Mouse (Mus musculus) right cerebral cortex, adult 2 months (tissue): ENCODE results near the gene Cyct.

Source experiments
- DNase-seq, 2 experiments: peaks; one replicate each; pipeline ENCODE4 v3.0.0; 2021 to 2022; ENCODE audit warnings: low spot score in 2 of 2

Gene Cyct

DNA sequence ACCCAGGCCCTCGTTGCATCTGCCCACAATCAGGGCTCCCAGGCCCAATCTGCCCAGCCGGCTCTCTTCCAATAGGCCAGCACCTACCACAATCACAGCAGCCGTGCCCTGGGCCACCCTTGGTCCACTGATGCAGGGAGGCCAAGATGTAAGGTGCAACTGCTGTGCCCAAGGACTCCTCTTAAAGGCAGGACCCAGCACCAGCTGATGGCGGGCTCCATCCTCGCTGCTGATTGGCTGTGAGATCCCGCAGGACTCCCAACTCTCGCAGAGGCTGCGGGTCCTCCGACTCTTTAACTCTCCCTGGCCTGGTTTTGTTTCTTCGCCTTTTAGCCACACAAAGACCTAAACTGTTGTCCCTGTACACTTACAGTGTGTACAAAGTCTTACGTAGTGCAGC is at the start of gene Cyct:
Gene Cyct (minus strand): TSS at position 225 of the 400 bp plus-strand sequence.
- DNase-seq, result no peak

DNA sequence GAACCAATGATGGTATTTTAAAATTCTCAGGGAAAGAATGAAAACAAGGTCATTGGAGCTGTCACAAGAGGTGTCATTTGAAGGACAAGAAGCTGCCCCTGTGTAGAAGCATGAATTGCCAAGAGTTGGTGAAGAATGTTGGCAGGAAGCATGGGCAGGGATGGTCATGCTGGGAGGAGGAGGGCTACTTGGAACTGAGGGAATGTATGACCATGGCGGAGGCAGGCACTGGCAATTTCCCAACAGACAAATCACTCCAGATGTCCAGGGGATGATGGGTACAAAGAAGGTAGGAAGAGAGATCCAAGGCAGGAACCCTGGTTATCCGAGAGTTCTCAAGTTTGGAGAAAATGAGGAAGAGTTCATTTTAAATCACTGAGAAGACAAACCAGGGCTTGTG is 49.7 kb upstream of the Cyct start:
- DNase-seq, result no peak

DNA sequence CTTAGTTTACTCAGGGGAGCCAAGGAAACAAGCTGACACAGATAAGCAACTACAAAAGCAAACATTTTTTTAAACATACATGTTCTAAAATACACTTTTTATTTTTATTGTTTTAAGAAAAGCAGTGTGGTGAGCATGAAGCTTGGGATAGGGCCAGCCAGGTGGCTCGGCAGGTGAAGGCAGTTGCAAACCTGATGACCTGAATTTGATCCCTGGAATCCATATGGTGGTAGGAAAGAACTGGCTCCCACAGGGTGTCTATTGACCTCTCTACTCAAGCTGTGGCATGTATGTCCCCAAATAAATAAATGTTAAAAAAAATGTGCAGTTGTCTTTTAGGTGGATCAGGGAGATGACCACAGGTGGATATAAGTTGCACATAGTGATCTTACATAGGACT is 49.3 kb upstream of the Cyct start:
- no peak for DNase-seq

DNA sequence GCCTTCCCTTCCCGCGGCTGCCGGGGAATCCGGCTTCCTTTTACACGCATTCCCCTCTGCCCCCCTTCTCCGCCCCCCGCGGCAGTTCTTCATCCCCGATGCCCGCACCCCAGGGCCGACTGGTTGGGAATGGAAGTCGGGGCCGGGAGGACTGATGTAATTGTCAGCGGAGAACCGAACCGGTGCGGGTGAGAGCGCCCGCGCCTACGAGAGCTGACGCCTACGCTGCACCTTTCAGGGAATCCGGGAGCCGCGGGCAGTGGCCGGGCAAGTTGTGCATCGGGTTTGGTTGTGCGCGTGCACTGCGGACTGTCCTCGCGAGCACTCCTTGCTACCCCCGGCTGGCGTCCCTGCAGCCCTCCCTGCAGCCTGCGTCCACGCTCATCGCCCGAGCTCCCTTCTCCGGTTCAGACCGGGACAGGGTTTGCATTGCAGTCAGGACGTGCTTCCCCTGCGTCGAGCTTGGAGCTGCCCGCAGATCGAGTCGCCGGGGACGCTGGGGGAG is 46.7 kb upstream of the Cyct start:
- peak; percentile 67 to 76 for DNase-seq

DNA sequence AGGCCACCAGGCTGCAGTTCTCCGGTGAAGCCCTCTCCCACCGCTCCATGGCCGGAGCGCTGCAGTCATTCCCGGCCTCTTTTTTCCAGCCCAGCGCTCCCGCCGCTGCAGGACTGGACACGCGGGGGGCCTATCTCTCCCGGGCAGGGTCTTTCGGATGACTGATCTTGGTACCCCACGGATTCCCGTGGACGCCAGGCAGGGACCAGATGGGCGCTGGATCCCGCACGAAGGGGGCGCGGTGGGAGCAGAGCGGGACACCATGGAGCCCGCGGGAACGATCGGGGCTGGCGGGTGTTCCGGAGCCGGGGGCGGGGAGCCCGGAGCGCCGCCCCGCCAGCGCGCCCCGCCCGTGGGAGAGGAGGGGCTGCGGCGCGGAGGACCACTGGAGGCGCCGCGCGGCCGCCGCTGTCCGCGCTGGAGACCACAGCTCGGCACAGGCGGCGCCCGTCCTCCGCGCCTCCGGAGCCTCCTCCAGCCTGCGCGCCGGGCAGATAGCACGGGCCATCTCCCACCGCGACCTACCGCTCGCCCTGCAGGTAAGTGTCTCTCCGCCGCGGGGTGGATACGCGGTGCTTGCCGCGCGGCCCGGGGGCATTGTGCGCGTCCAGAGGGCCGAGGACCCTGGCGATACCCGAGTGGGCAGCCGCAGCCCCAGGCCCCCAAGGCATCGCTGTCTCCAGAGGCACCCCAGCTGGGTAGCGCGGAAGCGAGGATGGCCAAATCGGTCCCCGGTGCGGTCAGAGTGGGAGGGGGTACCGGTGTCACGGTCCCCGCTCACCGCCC is 46.1 kb upstream of the Cyct start, which contains the start of gene Osbpl6:
Gene Osbpl6 (plus strand): TSS at position 358 of the 786 bp plus-strand sequence.
- DNase-seq, result peak; percentile 70

DNA sequence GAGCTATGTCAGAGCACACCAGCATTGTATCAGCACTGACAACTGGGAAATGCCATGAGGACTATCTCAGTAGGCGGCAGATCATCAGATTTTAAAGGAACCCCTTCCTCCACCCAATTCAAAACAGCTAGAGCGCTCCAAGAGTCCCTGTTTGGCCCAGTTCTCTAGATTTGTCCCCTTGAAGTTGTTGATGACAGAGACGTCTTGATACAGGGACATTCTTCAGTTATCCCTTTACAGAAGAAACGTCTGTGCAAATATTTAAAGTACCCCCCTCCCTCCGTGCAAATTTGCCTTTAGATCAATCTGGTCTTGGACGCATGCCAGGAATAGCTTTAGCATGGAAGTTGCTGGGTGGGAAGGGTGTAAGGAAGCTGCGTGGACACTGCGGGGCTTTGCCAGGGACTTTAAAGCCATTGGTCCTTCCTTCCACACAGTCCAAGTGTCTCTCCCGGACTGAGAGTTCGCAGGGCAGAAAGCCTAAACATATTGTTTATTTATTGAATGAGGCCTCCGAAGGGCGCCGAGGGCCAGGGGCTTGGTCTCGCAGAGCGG is 45.4 kb upstream of the Cyct start:
- DNase-seq, result no peak

DNA sequence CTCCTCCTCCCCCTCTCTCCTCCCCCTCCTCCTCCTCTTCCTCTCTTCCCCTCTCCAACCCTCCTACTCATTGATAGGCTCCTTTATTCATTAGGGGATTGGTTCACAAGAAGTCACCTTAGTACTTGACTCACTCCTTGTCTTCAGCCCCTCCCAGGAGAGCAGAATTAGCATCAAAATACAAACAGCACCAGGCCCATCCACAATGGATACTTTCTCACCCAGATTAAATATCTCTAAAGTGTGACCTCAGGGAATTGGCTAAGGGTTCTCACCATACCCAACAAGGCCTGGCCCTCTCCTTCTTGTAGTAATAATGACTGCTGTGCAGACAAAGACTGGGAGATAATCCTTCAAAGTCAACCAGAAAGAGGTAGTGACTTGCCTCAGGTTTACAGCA is 39.9 kb upstream of the Cyct start:
- DNase-seq, result no peak

DNA sequence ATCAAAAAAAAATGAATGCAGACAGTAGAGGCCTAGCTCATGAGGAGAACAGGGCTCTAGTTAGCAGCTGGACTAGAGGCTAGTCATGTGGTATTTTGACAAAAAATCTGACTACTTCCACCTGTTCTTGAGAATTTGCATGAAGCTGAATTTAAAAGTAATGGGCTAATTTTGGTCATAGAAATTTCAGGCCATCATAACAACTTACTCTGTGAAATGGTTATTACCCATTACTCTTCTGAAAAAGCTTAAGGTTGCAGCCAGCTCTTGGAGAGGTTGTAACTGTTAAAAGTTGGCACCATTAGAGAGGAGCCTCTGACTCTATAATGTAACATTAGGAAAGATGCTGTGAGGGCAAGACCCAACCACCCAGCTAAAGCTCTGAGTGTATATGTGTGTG is 26.3 kb upstream of the Cyct start:
- no peak for DNase-seq

DNA sequence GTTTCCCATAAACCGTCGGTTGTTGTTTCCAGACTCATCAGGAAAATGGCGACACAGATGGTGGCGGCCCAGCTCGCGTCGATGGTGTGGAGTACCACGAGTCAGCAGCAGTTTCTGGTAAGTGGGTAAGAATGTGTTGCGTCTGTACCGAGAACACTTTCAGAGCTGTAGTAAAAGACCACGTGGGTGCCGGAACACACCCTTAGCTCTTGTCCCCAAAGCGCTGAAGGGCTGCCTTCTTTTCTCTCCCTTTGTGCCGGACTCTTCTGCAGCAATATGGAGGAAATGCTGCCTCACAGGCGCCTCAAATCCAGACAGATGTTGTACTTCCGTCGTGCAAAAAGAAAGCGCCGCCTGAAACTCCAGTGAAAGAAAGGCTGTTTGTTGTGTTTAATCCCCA is 18.4 kb upstream of the Cyct start:
- DNase-seq, result no peak

DNA sequence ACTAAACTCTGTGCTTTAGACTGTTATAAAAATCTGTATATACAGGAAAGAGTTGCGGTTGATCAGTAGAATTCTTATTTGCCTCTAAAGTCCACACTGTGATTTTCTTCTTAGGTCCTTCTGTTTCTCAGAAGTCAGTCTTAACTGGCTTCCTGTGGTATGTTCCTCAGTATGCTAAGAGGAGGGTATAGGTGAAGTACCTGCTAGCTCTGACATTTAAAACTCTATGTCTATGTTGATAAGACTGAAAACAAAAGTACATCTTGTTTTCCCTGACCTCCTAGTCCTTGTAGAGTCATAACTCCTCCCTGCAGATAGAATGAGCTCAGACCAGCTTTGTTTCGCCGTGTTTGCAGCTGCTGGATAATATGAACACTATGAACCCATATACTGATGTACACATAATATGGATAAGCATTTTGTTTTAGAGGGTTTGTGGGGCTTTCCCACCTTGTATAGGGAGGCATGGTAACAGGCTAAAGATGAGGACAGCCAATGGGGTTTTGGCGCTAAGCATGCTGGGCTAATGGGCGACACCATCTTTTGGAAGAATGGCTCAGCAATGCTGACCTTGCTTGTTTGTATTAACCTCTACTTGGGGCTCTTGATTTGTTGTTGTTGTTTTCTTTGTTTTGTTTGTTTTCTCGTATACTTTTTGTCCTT is 14.4 kb upstream of the Cyct start:
- no peak for DNase-seq

DNA sequence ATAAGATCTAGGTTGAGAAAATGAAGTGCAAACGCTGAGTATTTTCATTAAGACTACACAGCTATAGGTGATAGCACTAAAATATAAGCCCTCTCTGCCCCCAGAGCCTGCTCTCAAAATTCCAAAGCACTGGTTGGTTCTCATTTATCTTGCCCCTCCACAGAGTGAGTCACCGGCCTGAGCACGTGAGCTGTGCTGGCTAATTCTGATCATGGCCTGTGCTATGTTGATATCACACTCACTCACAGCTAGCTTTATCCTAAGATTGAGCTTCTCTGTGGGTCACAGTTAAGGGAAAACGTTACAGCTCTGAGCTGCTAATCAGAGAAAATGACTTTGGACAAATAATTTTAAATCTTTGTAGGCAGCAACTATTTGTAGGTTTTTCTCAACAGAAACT is 12.0 kb upstream of the Cyct start:
- no peak for DNase-seq

DNA sequence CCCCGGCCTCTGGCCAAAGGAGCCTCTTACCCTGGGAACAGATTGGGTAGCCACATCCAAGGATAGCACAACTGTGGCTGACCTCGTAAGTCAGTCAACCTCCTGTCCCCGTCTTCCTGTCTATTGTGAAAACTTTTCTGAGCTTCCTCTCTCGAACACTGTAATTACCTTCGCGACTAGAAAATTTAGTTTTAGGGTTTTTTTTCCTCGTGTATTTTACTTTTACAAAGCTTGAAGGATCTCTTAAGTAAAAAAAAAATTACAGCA is 10.3 kb upstream of the Cyct start:
- DNase-seq, result no peak

DNA sequence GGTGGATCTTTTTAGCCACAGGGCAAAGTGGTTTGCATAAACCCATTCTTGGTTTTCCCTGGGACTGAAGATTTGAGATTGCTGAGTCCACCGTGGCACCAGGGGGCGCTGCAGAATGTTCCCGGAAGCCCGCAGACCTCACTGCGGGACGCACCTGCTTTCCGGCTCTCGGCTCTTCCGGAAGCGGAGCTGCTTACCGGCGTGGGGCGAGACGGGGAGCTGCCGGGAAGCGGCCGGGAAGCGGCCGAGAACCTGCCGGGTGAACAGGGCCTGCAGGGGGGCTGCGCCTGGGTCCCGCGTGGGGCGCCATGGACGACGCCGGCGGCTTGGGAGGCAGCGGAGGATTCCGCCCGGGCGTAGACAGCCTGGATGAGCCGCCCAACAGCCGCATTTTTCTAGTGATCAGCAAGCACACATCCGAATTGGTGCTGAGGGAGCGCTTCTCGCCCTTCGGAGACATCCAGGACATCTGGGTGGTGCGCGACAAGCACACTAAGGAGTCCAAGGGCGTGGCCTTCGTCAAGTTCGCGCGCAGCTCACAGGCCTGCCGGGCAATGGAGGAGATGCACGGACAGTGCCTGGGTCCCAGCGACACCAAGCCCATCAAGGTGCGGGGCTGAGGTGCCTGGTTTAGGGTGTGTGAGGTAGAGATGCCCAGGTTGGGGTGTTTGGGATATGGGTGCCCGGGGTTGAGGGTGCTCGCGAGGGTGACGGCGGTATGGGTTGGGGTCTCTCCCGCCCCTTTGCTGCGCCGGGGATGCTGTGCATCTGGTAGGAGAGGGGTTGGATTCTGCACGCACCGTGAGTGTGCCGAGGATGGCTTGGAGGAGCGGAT is 9.8 kb upstream of the Cyct start, which contains the start of gene Rbm45:
Gene Rbm45 (plus strand): TSS at position 164 of the 835 bp plus-strand sequence.
- peak; percentile 88 to 91 for DNase-seq

DNA sequence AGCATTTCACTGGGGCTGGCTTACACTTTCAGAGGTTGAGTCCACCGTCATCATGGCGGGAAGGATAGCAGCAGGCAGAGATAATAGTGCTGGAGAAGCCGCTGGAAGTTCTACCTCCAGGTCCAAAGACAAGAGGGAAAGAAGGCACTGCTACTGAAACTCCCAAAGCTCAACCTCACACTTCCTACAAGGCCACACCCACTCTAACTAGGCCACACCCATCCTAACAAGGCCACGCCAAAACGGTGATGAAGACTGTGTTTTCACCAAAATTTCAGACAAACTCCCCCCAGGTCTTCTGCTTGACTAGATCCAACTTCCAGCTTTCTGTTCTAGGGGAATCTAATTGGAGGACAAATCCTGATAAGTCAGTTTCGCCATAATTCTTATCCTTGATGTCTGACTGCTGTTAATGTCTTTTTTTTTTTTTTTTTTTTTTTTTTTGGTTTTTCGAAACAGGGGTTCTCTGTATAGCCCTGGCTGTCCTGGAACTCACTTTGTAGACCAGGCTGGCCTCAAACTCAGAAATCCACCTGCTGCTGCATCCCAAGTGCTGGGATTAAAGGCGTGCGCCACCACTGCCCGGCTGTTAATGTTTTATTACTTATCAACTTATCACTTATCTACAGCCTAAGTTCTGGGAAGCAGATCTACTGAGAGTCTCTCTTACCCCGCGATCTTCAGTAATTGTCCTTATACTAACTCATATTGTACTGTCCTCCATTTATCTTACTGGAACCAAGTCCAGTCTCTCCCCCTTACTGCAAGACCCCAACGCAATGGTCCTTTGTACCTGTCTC is 8.8 kb upstream of the Cyct start:
- no peak for DNase-seq

DNA sequence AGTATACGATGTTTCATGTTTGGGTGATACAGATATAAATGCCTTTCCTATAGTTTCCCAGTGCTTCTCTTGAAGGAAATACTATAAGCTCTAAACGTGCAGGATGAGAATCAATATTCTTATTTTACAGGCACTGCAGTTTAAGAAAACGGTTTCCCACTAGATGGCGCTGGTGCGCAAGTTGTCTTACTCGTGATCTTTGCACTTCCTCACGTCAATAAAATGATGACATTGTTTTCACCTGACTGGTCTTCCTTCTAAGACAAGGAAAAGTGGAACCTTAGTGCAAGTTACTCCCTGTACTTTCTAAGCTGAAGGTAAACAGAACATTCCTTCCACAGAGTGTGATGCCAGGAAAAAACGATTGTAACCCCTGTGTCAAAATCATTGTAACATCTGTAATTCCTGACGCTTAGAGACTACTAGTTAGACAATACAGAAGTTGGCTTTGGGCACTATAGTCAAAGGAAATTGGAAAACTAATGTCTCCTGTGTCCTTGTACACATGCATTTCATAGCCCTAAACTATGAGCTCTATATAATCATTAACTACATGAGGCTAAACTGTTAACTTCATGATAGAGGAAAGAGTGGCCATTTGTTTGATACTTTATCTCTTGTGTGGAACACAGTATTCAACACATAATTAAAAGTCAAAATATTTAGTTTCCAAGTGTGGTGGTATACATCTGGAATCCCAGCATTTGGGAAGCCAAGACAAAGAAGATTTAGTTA is 7.1 kb upstream of the Cyct start:
- peak; percentile 88 to 89 for DNase-seq

DNA sequence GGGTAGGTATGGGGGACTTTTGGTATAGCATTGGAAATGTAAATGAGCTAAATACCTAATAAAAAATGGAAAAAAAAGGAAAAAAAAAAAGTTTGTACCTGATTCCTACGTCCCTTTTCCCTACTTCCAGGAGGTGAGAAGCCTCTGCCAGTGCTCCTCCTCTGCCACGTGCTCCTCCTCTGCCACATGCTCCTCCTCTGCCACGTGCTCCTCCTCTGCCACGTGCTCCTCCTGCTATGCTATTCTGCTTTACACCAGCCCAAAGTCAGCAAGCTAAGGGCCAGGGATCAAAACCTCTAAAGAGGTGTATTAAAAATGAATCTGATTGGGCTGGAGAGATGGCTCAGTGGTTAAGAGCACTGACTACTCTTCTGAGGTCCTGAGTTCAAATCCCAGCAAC is 5.6 kb upstream of the Cyct start:
- no peak for DNase-seq

DNA sequence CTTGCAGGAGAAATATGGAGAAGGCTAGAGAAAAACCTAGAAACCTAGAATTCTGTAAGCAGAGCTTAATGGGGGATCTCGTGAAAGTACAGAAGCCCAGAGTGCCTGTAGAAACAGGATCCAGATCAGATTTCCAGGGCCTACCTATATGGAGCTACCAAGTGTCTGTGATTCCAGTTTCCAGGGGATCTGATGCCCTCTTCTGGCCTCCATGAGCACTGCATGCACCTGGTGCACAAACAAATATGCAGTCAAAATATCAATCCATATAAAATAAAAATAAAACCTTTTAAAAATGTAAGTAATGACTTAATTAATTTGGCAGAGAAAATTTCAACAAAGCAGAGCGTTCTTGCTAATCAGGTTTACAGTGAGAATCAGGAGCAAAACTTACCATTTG is 1.9 kb upstream of the Cyct start:
- peak in 1 of 2 experiments; percentile 15 for DNase-seq

DNA sequence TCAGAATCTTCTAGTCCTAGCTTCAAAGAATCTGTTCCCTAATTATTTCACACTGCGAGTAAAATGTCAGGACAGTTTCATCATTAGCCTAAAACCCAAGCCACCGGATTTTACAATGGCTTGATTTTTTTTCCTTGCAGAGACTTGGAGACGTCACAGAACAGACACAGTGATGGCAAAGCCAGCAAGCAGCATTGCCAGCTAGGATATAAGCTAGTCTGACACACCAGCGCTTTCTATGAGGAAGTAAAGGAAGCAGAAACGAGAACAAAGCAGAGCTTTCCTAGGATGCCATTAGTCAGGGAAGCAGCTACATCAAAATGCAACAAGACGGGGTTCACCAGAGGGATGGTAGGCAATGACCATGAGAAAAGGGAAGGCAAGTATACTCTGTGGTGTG is 12.4 kb downstream of the Cyct start:
- no peak for DNase-seq

DNA sequence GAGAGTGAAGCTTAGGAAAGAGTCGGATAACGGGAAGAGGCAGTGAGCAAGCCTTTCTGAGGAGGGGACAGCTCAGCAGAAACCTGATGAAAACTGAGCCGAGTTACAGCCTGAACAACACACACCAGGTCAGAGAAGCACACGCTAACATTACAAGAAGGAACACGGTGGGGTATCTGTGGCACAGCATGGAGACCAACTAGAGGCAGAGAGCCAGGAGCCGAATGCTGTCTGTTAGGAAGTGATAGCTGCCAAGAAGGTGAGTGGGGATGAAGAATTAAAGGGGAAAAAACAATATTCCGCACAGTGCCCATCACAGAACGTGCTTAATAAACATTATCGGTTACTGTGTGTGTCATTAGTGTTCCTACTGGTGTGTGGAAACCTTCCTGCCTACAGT is 18.1 kb downstream of the Cyct start:
- no peak for DNase-seq
